Mouse (Mus musculus): ENCODE measurements around the gene Ptprk. TPM values are rescaled to one million over a fixed set of nuclear protein-coding genes. Genes with fewer than 3 reads are reported as not detected.

Gene Ptprk
- polyA plus RNA-seq, 1 experiment: 13.2 TPM

GRCm38 (mm10) chr10:28112826-28113589 lies 38.4 kb downstream of the Ptprk start:
- no peak for DNase-seq (ENCODE audit: low spot score)

GRCm38 (mm10) chr10:28113879-28114278 lies 39.3 kb downstream of the Ptprk start:
- no peak for DNase-seq (ENCODE audit: low spot score)

- DNase-seq (ENCODE audit: low spot score): no peak
These were observed 42.4 kb downstream of the Ptprk start for GRCm38 (mm10) chr10:28116982-28117381.

GRCm38 (mm10) chr10:28118783-28119365 lies 44.3 kb downstream of the Ptprk start:
- no peak for DNase-seq (ENCODE audit: low spot score)

GRCm38 (mm10) chr10:28123881-28124280 lies 49.3 kb downstream of the Ptprk start:
- DNase-seq (ENCODE audit: low spot score): no peak

- no peak for DNase-seq (ENCODE audit: low spot score)
These were observed 53.4 kb downstream of the Ptprk start for GRCm38 (mm10) chr10:28128011-28128410.

- DNase-seq (ENCODE audit: low spot score): no peak
These were observed 53.8 kb downstream of the Ptprk start for GRCm38 (mm10) chr10:28128450-28128849.

GRCm38 (mm10) chr10:28130422-28130821 lies 55.8 kb downstream of the Ptprk start:
- DNase-seq (ENCODE audit: low spot score): no peak

- DNase-seq (ENCODE audit: low spot score): no peak
These were observed 59.1 kb downstream of the Ptprk start for GRCm38 (mm10) chr10:28133770-28134169.

- no peak for DNase-seq (ENCODE audit: low spot score)
These were observed 63.8 kb downstream of the Ptprk start for GRCm38 (mm10) chr10:28138399-28138798.

GRCm38 (mm10) chr10:28144459-28144858 lies 69.8 kb downstream of the Ptprk start:
- no peak for DNase-seq (ENCODE audit: low spot score)

- no peak for DNase-seq (ENCODE audit: low spot score)
These were observed 70.7 kb downstream of the Ptprk start for GRCm38 (mm10) chr10:28145326-28145725.

GRCm38 (mm10) chr10:28155688-28156685 lies 81.4 kb downstream of the Ptprk start:
- no peak for DNase-seq (ENCODE audit: low spot score)

GRCm38 (mm10) chr10:28159716-28160115 lies 85.1 kb downstream of the Ptprk start:
- no peak for DNase-seq (ENCODE audit: low spot score)

GRCm38 (mm10) chr10:28161306-28161705 lies 86.7 kb downstream of the Ptprk start:
- DNase-seq (ENCODE audit: low spot score): no peak

- no peak for DNase-seq (ENCODE audit: low spot score)
These were observed 89.6 kb downstream of the Ptprk start for GRCm38 (mm10) chr10:28164250-28164649.

- no peak for DNase-seq (ENCODE audit: low spot score)
These were observed 90.1 kb downstream of the Ptprk start for GRCm38 (mm10) chr10:28164746-28165145.

GRCm38 (mm10) chr10:28166610-28167009 lies 92.0 kb downstream of the Ptprk start:
- DNase-seq (ENCODE audit: low spot score): no peak

GRCm38 (mm10) chr10:28167097-28167496 lies 92.5 kb downstream of the Ptprk start:
- no peak for DNase-seq (ENCODE audit: low spot score)

GRCm38 (mm10) chr10:28171196-28171595 lies 96.6 kb downstream of the Ptprk start:
- DNase-seq (ENCODE audit: low spot score): no peak

- DNase-seq (ENCODE audit: low spot score): no peak
These were observed 104.3 kb downstream of the Ptprk start for GRCm38 (mm10) chr10:28178876-28179275.

- DNase-seq (ENCODE audit: low spot score): no peak
These were observed 107.5 kb downstream of the Ptprk start for GRCm38 (mm10) chr10:28182081-28182480.

All from urinary bladder, adult 2 months (tissue).